Mouse (Mus musculus) CD4-positive naive resting alpha-beta T cell, adult 76 days (primary cell): ENCODE measurements around the gene Cenpb. TPM values are rescaled to one million over a fixed set of nuclear protein-coding genes. Genes with fewer than 3 reads are reported as not detected.

ENCODE experiments used
- total RNA-seq: library from RNA; stranded (reverse); gene quantifications from one replicate; pipeline ENCODE4 v1.2.4, GENCODE M21; 2023

The Cenpb gene
- total RNA-seq: 19.1 TPM

GRCm38 (mm10) chr2:131179990-131180587 is at the start of gene Cenpb:
Gene Cenpb, minus strand, starts transcription at chr2:131180067.

GRCm38 (mm10) chr2:131206778-131207177 is 26.9 kb upstream of the Cenpb start, which contains the start of gene Ap5s1:
Gene Ap5s1, plus strand, starts transcription at chr2:131207078.

GRCm38 (mm10) chr2:131186771-131187601 is 7.1 kb upstream of the Cenpb start, which contains the start of the genes Cdc25b and Spef1:
Gene Cdc25b, plus strand, starts transcription at chr2:131186949.
Gene Spef1, minus strand, starts transcription at chr2:131187282.

GRCm38 (mm10) chr2:131159938-131160581 is 19.8 kb downstream of the Cenpb start, which contains the start of gene 1700037H04Rik:
Gene 1700037H04Rik, minus strand, starts transcription at chr2:131160081.

GRCm38 (mm10) chr2:131132930-131133547 is 46.8 kb downstream of the Cenpb start, which contains the start of gene Gm11037:
Gene Gm11037, plus strand, starts transcription at chr2:131133497.

GRCm38 (mm10) chr2:131127161-131127730 is 52.6 kb downstream of the Cenpb start, which contains the start of gene Hspa12b:
Gene Hspa12b, plus strand, starts transcription at chr2:131127280.

Other genes with a start within 250 kb of the Cenpb start
- not detected for gene Gfra4, start 137.0 kb downstream of the Cenpb start, total RNA-seq
- gene Adam33, start 116.3 kb downstream of the Cenpb start, total RNA-seq: 0.41 TPM
- gene Siglec1, start 93.3 kb downstream of the Cenpb start, total RNA-seq: 0.29 TPM
- gene Hspa12b, start 52.8 kb downstream of the Cenpb start, total RNA-seq: not detected
- not detected for gene Gm11037, start 46.6 kb downstream of the Cenpb start, total RNA-seq
- gene 1700037H04Rik, start 20.0 kb downstream of the Cenpb start, total RNA-seq: 18.1 TPM
- gene Cdc25b, start 6.9 kb upstream of the Cenpb start, total RNA-seq: 42.4 TPM
- 1.7 TPM for gene Spef1, start 7.2 kb upstream of the Cenpb start, total RNA-seq
- 4.7 TPM for gene Ap5s1, start 27.0 kb upstream of the Cenpb start, total RNA-seq
- gene Mavs, start 54.0 kb upstream of the Cenpb start, total RNA-seq: 10.6 TPM
- gene Pank2, start 82.4 kb upstream of the Cenpb start, total RNA-seq: 48.9 TPM
- gene Rnf24, start 172.8 kb upstream of the Cenpb start, total RNA-seq: 2.6 TPM